Mouse (Mus musculus) neural tube, embryonic 13.5 days (tissue): ENCODE measurements at regions not wholly inside any gene's neighbourhood (a gene's known extent, or its start where the extent isn't known, plus 50 kb on each side); places are given as distances from the start of the nearest gene placed in this dataset.
"Not testable (repeated sequence)": the region's sequence is repeated elsewhere in the genome, so short reads cannot be mapped to it uniquely, and the experiment has no call there.

Experiments used
- ATAC-seq: fragments of 200-750 bp; cut with Nextera tagmentation; 2 replicates; pipeline ENCODE4 v1.8.0; 2017; ENCODE audit warnings: low read depth, mild to moderate bottlenecking, moderate TSS enrichment, moderate library complexity
- H3K27ac ChIP-seq: fragments of 300-500 bp; sonication (generic); replicated peaks from 2 replicates; pipeline ENCODE4 v1.5.1; 2015; ENCODE audit warnings: moderate library complexity, mild to moderate bottlenecking, inconsistent platforms
- H3K27me3 ChIP-seq: fragments of 300-500 bp; sonication (generic); 2 replicates; pipeline ENCODE4 v1.6.1; 2015; ENCODE audit warnings: mild to moderate bottlenecking, inconsistent platforms
- H3K36me3 ChIP-seq: fragments of 300-500 bp; sonication (generic); 2 replicates; pipeline ENCODE4 v1.6.1; 2015; ENCODE audit warnings: mild to moderate bottlenecking, inconsistent platforms
- H3K4me1 ChIP-seq: fragments of 300-500 bp; sonication (generic); replicated peaks from 2 replicates; pipeline ENCODE4 v1.6.1; 2015; ENCODE audit warnings: inconsistent platforms
- H3K4me2 ChIP-seq: fragments of 300-500 bp; sonication (generic); 2 replicates; pipeline ENCODE4 v1.6.1; 2015; ENCODE audit warnings: inconsistent platforms, mild to moderate bottlenecking, moderate library complexity
- H3K4me3 ChIP-seq: fragments of 300-500 bp; sonication (generic); 2 replicates; pipeline ENCODE4 v1.5.1; 2015; ENCODE audit warnings: mild to moderate bottlenecking, inconsistent platforms
- H3K9ac ChIP-seq: fragments of 300-500 bp; sonication (generic); 2 replicates; pipeline ENCODE4 v1.6.1; 2015; ENCODE audit warnings: moderate library complexity, mild to moderate bottlenecking, inconsistent platforms
- H3K9me3 ChIP-seq: fragments of 300-500 bp; sonication (generic); 2 replicates; pipeline ENCODE4 v1.6.1; 2016; ENCODE audit warnings: inconsistent platforms
- WGBS: fragments of 180-500 bp; shearing (Covaris S2); methylation state at CpG from one replicate; pipeline ENCODE4 v1.1.7; 2015; 5-methylcytosine and 5-hydroxymethylcytosine counted together

- H3K4me1 ChIP-seq, result no peaks in the 10 kb centered on the region; the same call in 1 of the 2 replicates
- no peak overlapping the region for H3K27ac ChIP-seq
- no peak overlapping the region for H3K9ac ChIP-seq
- no peaks in the 10 kb centered on the region for H3K36me3 ChIP-seq
- H3K27me3 ChIP-seq, result no peaks in the 10 kb centered on the region
- H3K9me3 ChIP-seq, result no peaks in the 10 kb centered on the region
- ATAC-seq, result no peak
- H3K4me3 ChIP-seq, result no peak overlapping the region
- H3K4me2 ChIP-seq, result no peak overlapping the region
- 75% methylated on average over 1 of the region's 1 CpGs for WGBS
Observed at GRCm38 (mm10) chr5:149857019-149857418, 161.5 kb upstream of the Rxfp2 start.

- ATAC-seq, result peak; percentile 71; the same call in 1 of the 2 replicates
- H3K9ac ChIP-seq, result no peak overlapping the region
- no peaks in the 10 kb centered on the region for H3K9me3 ChIP-seq
- H3K4me2 ChIP-seq, result no peak overlapping the region
- 46% methylated on average over 4 of the region's 4 CpGs for WGBS
- no peak overlapping the region for H3K4me3 ChIP-seq
- no peaks in the 10 kb centered on the region for H3K27me3 ChIP-seq
- no peaks in the 10 kb centered on the region; the same call in 1 of the 2 replicates for H3K4me1 ChIP-seq
- no peak overlapping the region for H3K27ac ChIP-seq
- H3K36me3 ChIP-seq, result no peaks in the 10 kb centered on the region
Observed at GRCm38 (mm10) chr5:149861489-149861962, 156.9 kb upstream of the Rxfp2 start.

GRCm38 (mm10) chr5:149867926-149868325 is 150.5 kb upstream of the Rxfp2 start:
- ATAC-seq, result no peak
- 48% methylated on average over 7 of the region's 7 CpGs for WGBS
- no peaks in the 10 kb centered on the region for H3K27me3 ChIP-seq
- H3K9me3 ChIP-seq, result no peaks in the 10 kb centered on the region
- peaks cover 26% of the 10 kb centered on the region for H3K4me1 ChIP-seq
- H3K4me2 ChIP-seq, result no peak overlapping the region
- no peak overlapping the region for H3K9ac ChIP-seq
- no peak overlapping the region for H3K4me3 ChIP-seq
- 0 out of 2 replicates have a peak overlapping the region, but pooled peaks have one; percentile 9 for H3K27ac ChIP-seq
- no peaks in the 10 kb centered on the region for H3K36me3 ChIP-seq

- no peaks in the 10 kb centered on the region for H3K9me3 ChIP-seq
- H3K4me3 ChIP-seq, result no peak overlapping the region
- no peaks in the 10 kb centered on the region for H3K36me3 ChIP-seq
- WGBS, result 75% methylated on average over 5 of the region's 5 CpGs
- no peak overlapping the region for H3K4me2 ChIP-seq
- H3K27me3 ChIP-seq, result no peaks in the 10 kb centered on the region
- ATAC-seq, result no peak
- H3K27ac ChIP-seq, result 0 out of 2 replicates have a peak overlapping the region, but pooled peaks have one; percentile 13
- H3K9ac ChIP-seq, result no peak overlapping the region
- H3K4me1 ChIP-seq, result peaks cover 33% of the 10 kb centered on the region
Observed at GRCm38 (mm10) chr5:149869441-149869840, 149.0 kb upstream of the Rxfp2 start.

GRCm38 (mm10) chr5:149870596-149870995 is 147.9 kb upstream of the Rxfp2 start:
- H3K27me3 ChIP-seq, result no peaks in the 10 kb centered on the region
- no peaks in the 10 kb centered on the region for H3K36me3 ChIP-seq
- H3K27ac ChIP-seq, result no peak overlapping the region
- H3K4me1 ChIP-seq, result peaks cover 33% of the 10 kb centered on the region
- H3K9ac ChIP-seq, result no peak overlapping the region
- H3K4me3 ChIP-seq, result no peak overlapping the region
- 88% methylated on average over 2 of the region's 2 CpGs for WGBS
- H3K9me3 ChIP-seq, result no peaks in the 10 kb centered on the region
- ATAC-seq, result no peak
- H3K4me2 ChIP-seq, result no peak overlapping the region

GRCm38 (mm10) chr5:149871521-149871920 is 147.0 kb upstream of the Rxfp2 start:
- H3K27me3 ChIP-seq, result no peaks in the 10 kb centered on the region
- WGBS, result 8% methylated on average over 2 of the region's 2 CpGs
- H3K27ac ChIP-seq, result no peak overlapping the region
- no peaks in the 10 kb centered on the region for H3K36me3 ChIP-seq
- H3K4me3 ChIP-seq, result no peak overlapping the region
- no peak for ATAC-seq
- no peaks in the 10 kb centered on the region for H3K9me3 ChIP-seq
- no peak overlapping the region for H3K9ac ChIP-seq
- H3K4me2 ChIP-seq, result no peak overlapping the region
- H3K4me1 ChIP-seq, result peaks cover 33% of the 10 kb centered on the region

GRCm38 (mm10) chr5:149873482-149874002 is 144.9 kb upstream of the Rxfp2 start:
- Histone ChIP-seq H3K9me3 (no peaks in the 10 kb centered on the region), H3K4me2 (no peak overlapping the region), H3K4me3 (no peak overlapping the region), H3K36me3 (no peaks in the 10 kb centered on the region), H3K4me1 (peaks cover 24% of the 10 kb centered on the region), H3K27ac (no peak overlapping the region), H3K27me3 (no peaks in the 10 kb centered on the region), H3K9ac (no peak overlapping the region)
- WGBS, result 38% methylated on average over 9 of the region's 9 CpGs
- ATAC-seq, result no peak

GRCm38 (mm10) chr5:149874342-149874741 is 144.1 kb upstream of the Rxfp2 start:
- peaks cover 16% of the 10 kb centered on the region for H3K4me1 ChIP-seq
- no peak overlapping the region for H3K4me3 ChIP-seq
- H3K27ac ChIP-seq, result no peak overlapping the region
- ATAC-seq, result no peak
- WGBS, result 89% methylated on average over 2 of the region's 2 CpGs
- H3K36me3 ChIP-seq, result no peaks in the 10 kb centered on the region
- H3K27me3 ChIP-seq, result no peaks in the 10 kb centered on the region
- no peak overlapping the region for H3K4me2 ChIP-seq
- H3K9ac ChIP-seq, result no peak overlapping the region
- H3K9me3 ChIP-seq, result no peaks in the 10 kb centered on the region

GRCm38 (mm10) chr5:149892453-149892852 is 126.0 kb upstream of the Rxfp2 start:
- not testable (repeated sequence) for H3K9ac ChIP-seq, H3K36me3 ChIP-seq, H3K27ac ChIP-seq, H3K27me3 ChIP-seq, ATAC-seq, H3K4me2 ChIP-seq, H3K4me3 ChIP-seq, H3K9me3 ChIP-seq, H3K4me1 ChIP-seq

- Histone ChIP-seq H3K27me3 (no peaks in the 10 kb centered on the region), H3K27ac (no peak overlapping the region), H3K4me2 (no peak overlapping the region), H3K4me3 (no peak overlapping the region), H3K4me1 (peaks cover 27% of the 10 kb centered on the region), H3K36me3 (no peaks in the 10 kb centered on the region), H3K9me3 (no peaks in the 10 kb centered on the region), H3K9ac (no peak overlapping the region)
- 59% methylated on average over 3 of the region's 3 CpGs for WGBS
- ATAC-seq, result no peak
Observed at GRCm38 (mm10) chr5:149906927-149907326, 111.5 kb upstream of the Rxfp2 start.

GRCm38 (mm10) chr5:149908376-149909078 is 109.9 kb upstream of the Rxfp2 start:
- ATAC-seq, result no peak
- no peak overlapping the region for H3K4me3 ChIP-seq
- peaks cover 27% of the 10 kb centered on the region for H3K4me1 ChIP-seq

GRCm38 (mm10) chr5:149909108-149909739 is 109.3 kb upstream of the Rxfp2 start:
- peak; percentile 47 for ATAC-seq
- H3K4me2 ChIP-seq, result peak overlapping the region; percentile 7; the same call in 1 of the 2 replicates
- H3K36me3 ChIP-seq, result no peaks in the 10 kb centered on the region
- no peaks in the 10 kb centered on the region for H3K9me3 ChIP-seq
- H3K27ac ChIP-seq, result peak overlapping the region; percentile 61
- H3K4me3 ChIP-seq, result no peak overlapping the region
- 18% methylated on average over 13 of the region's 13 CpGs for WGBS
- no peak overlapping the region for H3K9ac ChIP-seq
- H3K27me3 ChIP-seq, result no peaks in the 10 kb centered on the region
- peaks cover 27% of the 10 kb centered on the region for H3K4me1 ChIP-seq

More at GRCm38 (mm10) chr5:149908376-149909078, 109.9 kb upstream of the Rxfp2 start:
- no peaks in the 10 kb centered on the region for H3K9me3 ChIP-seq
- WGBS, result 46% methylated on average over 4 of the region's 4 CpGs
- no peak overlapping the region for H3K4me2 ChIP-seq
- H3K27me3 ChIP-seq, result no peaks in the 10 kb centered on the region
- H3K27ac ChIP-seq, result peak overlapping the region; percentile 61
- H3K9ac ChIP-seq, result no peak overlapping the region
- no peaks in the 10 kb centered on the region for H3K36me3 ChIP-seq
